Mouse (Mus musculus): ENCODE results near the gene Prf1.

Prf1 gene

GRCm38 (mm10) chr10:61290479-61290878, 7.2 kb upstream of the Prf1 start:
- no peak for DNase-seq

- no peak for DNase-seq
Measured at GRCm38 (mm10) chr10:61294242-61294641, 3.4 kb upstream of the Prf1 start.

- DNase-seq, result peak; percentile 26
Measured at GRCm38 (mm10) chr10:61296713-61297445, 754 bp upstream of the Prf1 start.

GRCm38 (mm10) chr10:61300996-61301395, 3.4 kb downstream of the Prf1 start:
- DNase-seq, result no peak

- DNase-seq, result no peak
Measured at GRCm38 (mm10) chr10:61304046-61304445, 6.4 kb downstream of the Prf1 start.

- DNase-seq, result peak; percentile 33
Measured at GRCm38 (mm10) chr10:61305928-61306590, 8.4 kb downstream of the Prf1 start.

- no peak for DNase-seq
Measured at GRCm38 (mm10) chr10:61308706-61309320, 11.2 kb downstream of the Prf1 start.

- no peak for DNase-seq
Measured at GRCm38 (mm10) chr10:61312159-61312558, 14.5 kb downstream of the Prf1 start.

- no peak for DNase-seq
Measured at GRCm38 (mm10) chr10:61312754-61313153, 15.1 kb downstream of the Prf1 start.

GRCm38 (mm10) chr10:61313750-61314149, 16.1 kb downstream of the Prf1 start:
- DNase-seq, result no peak

GRCm38 (mm10) chr10:61315324-61315880, 17.8 kb downstream of the Prf1 start:
- DNase-seq, result no peak

- DNase-seq, result no peak
Measured at GRCm38 (mm10) chr10:61318527-61318926, 20.9 kb downstream of the Prf1 start.

- no peak for DNase-seq
Measured at GRCm38 (mm10) chr10:61324717-61325116, 27.1 kb downstream of the Prf1 start.

GRCm38 (mm10) chr10:61325782-61326328, 28.2 kb downstream of the Prf1 start:
- DNase-seq, result no peak

- DNase-seq, result no peak
Measured at GRCm38 (mm10) chr10:61327545-61327944, 29.9 kb downstream of the Prf1 start.

- no peak for DNase-seq
Measured at GRCm38 (mm10) chr10:61328927-61329326, 31.3 kb downstream of the Prf1 start.

GRCm38 (mm10) chr10:61331046-61331445, 33.4 kb downstream of the Prf1 start:
- no peak for DNase-seq

- DNase-seq, result no peak
Measured at GRCm38 (mm10) chr10:61334545-61334944, 36.9 kb downstream of the Prf1 start.

GRCm38 (mm10) chr10:61336137-61336536, 38.5 kb downstream of the Prf1 start:
- DNase-seq, result peak; percentile 93

GRCm38 (mm10) chr10:61336592-61336991, 39.0 kb downstream of the Prf1 start:
- no peak for DNase-seq

GRCm38 (mm10) chr10:61337665-61338064, 40.0 kb downstream of the Prf1 start:
- no peak for DNase-seq

GRCm38 (mm10) chr10:61339216-61339615, 41.6 kb downstream of the Prf1 start:
- DNase-seq, result peak; percentile 47

GRCm38 (mm10) chr10:61340247-61340646, 42.6 kb downstream of the Prf1 start:
- DNase-seq, result no peak
